Mouse (Mus musculus) gastrocnemius, postnatal 14 days (tissue): ENCODE measurements at regions not wholly inside any gene's neighbourhood (a gene's known extent, or its start where the extent isn't known, plus 50 kb on each side); places are given as distances from the start of the nearest gene placed in this dataset.
A peak's percentile ranks its signal among the peaks of the same experiment; 100 is the strongest.

Experiments
- DNase-seq: peaks from one replicate; pipeline ENCODE4 v3.0.0; 2021; ENCODE audit warnings: mixed read lengths
- intact Hi-C: fragments of 180-260 bp; cut with DNase I; formaldehyde crosslinking; loops from one replicate; pipeline ENCODE4 v1.15.1; 2025; ENCODE audit warnings: low total_unique reads

DNA sequence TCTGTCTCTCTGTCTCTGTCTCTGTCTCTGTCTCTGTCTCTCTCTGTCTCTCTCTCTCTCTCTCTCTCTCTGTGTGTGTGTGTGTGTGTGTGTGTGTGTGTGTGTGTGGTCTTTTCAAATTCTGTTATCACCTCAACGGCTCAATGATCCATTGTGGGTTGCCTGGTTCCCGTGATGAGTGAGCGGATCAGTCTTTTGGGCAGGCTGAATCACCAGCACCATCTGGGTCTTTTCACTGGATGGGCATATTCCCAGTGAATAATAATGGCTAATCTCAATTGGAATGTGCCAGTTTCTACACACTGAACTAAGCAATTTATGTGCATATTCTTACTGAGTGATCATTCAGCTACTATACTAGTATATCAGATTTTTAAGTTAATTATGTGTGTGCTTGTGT, 216.4 kb downstream of the Lmx1a start:
- intact Hi-C loops: no loop called here
- DNase-seq: no peak

GRCm38 (mm10) chr1:167912074-167912473, 223.0 kb downstream of the Lmx1a start:
- intact Hi-C loops: no loop called here
- no peak for DNase-seq

DNA sequence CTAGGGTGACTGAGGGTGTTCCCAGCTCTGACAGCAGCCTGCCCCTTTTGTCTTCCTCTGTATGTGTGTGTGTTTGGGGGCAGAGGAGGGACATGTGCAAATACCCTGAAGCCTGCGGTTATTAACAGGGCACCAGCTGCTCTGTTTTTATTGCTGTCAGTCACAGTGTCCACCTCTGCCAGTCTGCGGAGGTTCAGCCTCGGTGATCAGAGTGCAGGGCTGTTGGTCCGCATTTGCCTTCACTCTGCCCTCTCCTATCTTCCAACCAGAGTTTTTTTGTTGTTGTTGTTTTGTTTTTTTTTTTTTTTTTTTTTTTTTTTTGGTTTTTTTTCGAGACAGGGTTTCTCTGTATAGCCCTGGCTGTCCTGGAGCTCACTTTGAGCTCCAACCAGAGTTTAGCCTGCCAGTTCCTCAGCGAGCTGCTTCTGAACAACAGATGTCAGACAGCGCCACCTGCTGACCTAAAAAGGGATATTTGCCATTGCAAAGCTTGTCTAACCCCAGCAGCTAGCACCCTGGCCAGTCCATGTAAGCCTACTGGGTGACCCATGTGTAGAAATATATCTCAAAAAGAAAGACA, 226.0 kb downstream of the Lmx1a start:
- intact Hi-C loops: no loop called here
- DNase-seq: peak; percentile 76

- intact Hi-C loops: no loop called here
- DNase-seq: no peak
Observed at GRCm38 (mm10) chr1:167915578-167916275, 226.7 kb downstream of the Lmx1a start.

DNA sequence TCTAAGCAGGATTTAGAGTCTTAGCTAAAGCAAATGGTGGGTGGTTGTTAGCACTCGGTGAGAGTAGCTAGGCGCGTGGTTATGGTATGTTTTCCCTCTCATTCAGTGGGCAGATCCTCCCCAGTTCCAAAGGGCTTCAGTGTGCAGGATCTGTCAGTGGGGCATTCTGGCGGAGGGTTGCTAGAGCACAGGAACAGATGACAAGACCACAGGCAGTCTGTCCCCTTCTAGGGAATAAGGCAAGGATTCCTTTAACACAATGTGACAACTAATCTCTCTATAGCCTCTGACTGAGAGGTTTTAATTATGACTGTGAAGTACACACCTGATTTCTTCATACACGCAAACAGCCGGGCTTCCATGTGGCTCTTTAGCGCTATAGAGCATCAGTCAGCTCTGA, 233.9 kb downstream of the Lmx1a start:
- no peak for DNase-seq
- intact Hi-C loops: no loop called here

- no peak for DNase-seq
- intact Hi-C loops: no loop called here
Observed at GRCm38 (mm10) chr1:167928060-167928467, 239.0 kb downstream of the Lmx1a start.

- intact Hi-C loops: no loop called here
- DNase-seq: peak; percentile 13
Observed at GRCm38 (mm10) chr1:167929729-167930341, 240.8 kb downstream of the Lmx1a start.

GRCm38 (mm10) chr1:167932088-167932487, 243.1 kb downstream of the Lmx1a start:
- intact Hi-C loops: no loop called here
- no peak for DNase-seq

DNA sequence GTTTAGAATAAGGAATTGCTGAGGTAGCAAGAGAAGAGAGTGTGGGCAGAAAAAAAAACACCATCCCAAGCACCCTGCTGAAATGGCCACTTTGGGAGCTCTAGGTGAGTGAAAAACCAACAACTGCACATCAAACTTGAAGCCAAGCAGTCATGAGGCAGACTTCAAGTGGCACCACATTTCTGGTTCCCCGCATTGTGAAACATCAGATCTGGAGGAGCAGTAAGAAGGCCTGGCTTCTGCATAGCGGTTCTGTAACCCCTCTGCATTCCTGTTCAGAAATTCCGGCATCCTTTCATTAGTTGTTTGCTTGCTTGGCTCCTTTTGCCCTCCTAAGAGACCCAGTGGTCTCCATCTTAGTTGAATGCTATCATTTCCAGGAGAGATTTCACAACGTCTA, 247.7 kb downstream of the Lmx1a start:
- intact Hi-C loops: no loop called here
- DNase-seq: no peak

- no peak for DNase-seq
- intact Hi-C loops: no loop called here
Observed at GRCm38 (mm10) chr1:167938176-167938575, 249.1 kb downstream of the Lmx1a start.

GRCm38 (mm10) chr1:167942037-167942470, 253.0 kb downstream of the Lmx1a start:
- no peak for DNase-seq
- intact Hi-C loops: no loop called here

DNA sequence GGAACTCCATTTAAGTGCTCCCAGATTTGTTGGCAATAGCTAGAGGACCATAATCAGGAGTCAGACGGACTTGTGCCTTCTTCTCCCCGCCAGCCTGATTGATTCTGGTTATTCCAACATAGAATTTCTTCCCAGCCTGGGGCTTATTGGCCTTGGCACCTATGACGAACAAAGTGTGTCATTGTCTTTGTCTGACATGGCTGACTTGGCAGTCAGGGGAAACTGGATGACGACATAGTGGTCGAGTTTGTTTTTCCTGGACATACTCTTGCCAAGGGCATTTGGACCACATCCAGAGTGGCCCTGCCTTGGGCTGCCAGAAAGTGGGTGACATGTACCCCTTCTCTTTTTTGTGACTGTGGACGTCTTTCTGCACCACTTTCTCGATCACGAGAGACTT, 254.1 kb downstream of the Lmx1a start:
- no peak for DNase-seq
- intact Hi-C loops: no loop called here

DNA sequence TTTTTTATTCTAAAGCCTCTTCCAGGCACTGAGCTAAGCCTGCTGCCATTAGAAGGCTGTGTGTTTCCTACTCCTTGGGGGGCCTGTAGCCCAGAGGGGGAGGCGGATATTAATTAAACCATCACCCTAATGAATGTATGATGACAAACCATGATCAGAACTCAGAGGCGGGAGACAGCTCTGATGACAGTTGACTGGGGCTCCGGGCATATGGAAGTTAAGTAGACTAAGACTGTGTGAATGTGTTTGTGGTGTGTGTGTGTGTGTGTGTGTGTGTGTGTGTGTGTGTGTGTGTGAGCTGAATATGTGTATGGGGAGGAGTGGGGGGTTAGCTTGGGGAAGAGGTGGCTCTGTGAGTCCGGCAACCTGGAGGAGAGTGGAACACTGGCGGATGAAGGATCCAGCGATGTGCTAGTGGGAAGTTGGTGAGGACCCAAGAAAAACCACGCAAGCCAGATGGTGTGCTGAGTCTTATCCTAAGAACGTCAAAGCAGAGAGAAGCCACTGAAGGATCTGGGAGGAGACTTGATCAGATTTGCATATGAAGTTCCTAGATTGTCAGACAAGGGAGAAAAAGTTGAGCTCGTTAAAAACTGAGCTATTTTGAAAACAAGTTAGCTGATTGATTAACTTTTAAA, 256.7 kb downstream of the Lmx1a start:
- intact Hi-C loops: no loop called here
- no peak for DNase-seq

GRCm38 (mm10) chr1:167947866-167948265, 258.8 kb downstream of the Lmx1a start:
- DNase-seq: no peak
- intact Hi-C loops: no loop called here

DNA sequence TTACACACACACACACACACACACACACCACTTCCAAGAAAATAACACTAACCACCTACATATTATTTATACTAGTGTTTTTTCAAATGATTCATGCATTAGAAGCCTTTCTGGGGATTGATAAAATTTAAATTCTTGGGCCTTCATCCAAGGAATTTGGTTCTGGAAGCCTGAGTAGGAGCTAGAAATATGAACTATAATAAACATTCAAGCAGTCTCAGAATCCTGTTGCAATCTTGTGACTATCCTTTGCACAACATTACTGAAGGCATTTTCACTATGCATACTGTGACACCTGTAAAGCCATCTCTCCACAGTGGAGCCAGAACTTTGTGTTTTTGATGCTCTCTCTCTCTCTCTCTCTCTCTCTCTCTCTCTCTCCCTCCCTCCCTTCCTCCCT, 262.7 kb downstream of the Lmx1a start:
- DNase-seq: no peak
- intact Hi-C loops: no loop called here

- intact Hi-C loops: no loop called here
- DNase-seq: no peak
Observed at GRCm38 (mm10) chr1:167958531-167958930, 269.5 kb downstream of the Lmx1a start.

DNA sequence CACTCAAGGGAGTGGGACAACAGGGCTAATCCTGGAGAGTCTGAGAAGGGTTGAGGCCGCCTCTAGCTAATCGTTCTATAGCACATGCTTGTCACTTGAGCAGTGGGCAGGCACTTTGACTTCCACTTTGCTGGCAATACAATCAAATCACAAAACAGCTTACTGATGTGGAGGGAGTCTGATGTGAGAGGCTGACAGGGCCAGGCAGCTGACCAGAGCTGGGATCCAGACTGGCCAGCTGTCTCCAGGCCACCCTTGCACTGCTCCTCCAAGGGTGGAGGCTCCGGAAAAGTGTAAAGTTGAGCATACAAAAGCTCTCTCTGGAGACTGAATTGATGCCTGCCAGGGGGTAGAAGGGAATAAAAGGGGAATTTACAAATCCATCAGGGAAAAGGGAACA, 280.5 kb downstream of the Lmx1a start:
- DNase-seq: no peak
- intact Hi-C loops: no loop called here

GRCm38 (mm10) chr1:167969985-167970384, 280.9 kb downstream of the Lmx1a start:
- no peak for DNase-seq
- intact Hi-C loops: no loop called here

GRCm38 (mm10) chr1:167976708-167977107, 287.7 kb downstream of the Lmx1a start:
- intact Hi-C loops: no loop called here
- no peak for DNase-seq

DNA sequence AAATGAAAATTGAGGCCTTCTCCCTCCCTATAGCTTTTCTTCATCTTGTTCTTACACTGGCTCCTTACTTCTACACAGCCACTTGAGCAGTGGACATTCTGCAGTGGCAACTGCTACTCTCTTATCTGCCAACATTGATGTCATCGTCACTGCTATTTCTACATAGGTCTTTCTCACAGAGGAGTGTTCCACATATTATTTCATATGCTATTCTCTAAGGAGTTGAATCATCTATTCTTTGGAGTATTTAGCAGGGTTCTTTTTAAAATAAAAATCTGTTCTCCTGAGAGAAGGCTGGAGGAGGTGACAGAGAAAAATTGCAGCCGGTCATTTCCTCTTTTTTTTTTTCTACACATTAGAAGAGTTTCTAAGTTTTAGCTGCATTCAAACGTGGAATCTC, 290.1 kb downstream of the Lmx1a start:
- intact Hi-C loops: no loop called here

DNA sequence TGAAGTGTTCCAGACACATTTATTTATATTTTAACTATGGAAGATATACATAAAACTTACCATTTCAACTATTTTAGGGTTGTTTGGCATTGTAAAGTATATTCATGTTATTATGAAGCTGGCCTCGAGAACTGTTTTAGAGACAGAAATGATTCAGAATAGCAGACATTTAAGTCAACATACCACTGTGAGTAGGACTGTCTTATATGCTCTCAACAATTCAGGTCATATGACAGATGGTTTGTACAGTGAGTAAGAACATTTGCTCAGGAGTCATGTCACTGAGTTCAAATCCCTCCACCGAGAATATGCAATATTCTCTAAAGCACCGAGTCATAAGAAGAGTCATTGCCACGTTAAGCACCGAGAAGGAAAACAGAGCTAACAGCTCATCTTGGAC, 290.6 kb downstream of the Lmx1a start:
- intact Hi-C loops: no loop called here
- DNase-seq: no peak

More for the DNA sequence above, 290.1 kb downstream of the Lmx1a start:
- no peak for DNase-seq
